Mouse (Mus musculus): ENCODE measurements at regions not wholly inside any gene's neighbourhood (a gene's known extent, or its start where the extent isn't known, plus 50 kb on each side); places are given as distances from the start of the nearest gene placed in this dataset.
A peak's percentile ranks its signal among the peaks of the same experiment; 100 is the strongest.

DNA sequence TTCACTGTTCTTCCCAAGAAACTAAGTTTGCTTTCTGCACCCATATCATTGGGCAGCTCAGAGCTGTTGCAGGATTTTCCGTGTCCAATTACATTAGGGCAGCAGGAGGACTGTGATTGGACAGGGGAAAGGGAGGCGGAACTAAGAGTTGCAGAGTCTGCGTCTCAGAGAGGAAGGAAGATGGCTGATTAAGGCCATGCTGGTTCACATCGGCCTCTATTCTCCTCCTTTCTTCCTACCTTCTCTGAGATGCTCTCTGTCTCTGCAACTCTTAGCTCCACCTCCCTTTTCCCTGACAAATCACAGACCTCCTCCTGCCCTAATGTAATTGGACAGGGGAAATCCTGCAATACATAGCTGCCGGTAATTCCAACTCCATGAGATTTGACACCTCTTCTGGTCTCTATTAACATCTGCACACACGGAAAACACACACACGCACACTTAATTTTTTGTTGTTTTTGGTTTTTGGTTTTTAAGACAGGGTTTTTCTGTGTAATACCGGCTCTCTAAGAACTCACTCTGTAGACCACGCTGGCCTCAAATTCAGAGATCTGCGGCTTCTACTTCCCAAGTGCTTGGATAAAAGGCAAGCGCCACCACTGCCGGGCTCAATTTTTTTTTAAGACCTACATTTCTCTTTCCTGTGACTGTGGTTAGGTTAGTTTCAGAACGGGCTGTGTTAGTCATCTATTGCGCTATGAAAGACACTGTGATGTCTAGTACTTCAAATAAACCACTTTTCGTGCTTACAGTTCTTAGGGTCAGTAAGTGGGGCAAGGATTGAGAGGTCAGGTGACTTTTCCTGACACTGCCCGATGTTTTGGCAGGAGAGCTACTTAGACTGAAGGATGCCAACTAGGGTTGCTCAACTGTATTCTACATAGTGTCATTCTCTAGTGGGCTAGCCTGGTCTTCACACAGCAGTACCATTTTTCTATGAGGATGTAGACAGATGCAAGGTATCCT is 628.6 kb upstream of the Gm10131 start:
- WGBS, result 92% methylated on average over 16 of the region's 16 CpGs
- Histone ChIP-seq H3K9ac (replicated peaks; ENCODE audit: low read depth, low read length) (no peak overlapping the region), H3K27me3 (replicated peaks; ENCODE audit: control insufficient read depth, insufficient read depth, low read length) (no peaks in the 10 kb centered on the region), H3K4me3 (replicated peaks; ENCODE audit: low read length) (no peak overlapping the region), H3K36me3 (ENCODE audit: control insufficient read depth, insufficient read depth) (no peaks in the 10 kb centered on the region), H3K9me3 (ENCODE audit: control insufficient read depth, low read length) (no peaks in the 10 kb centered on the region; the same call in 1 of the 2 replicates), H3K4me2 (ENCODE audit: low read length) (no peak overlapping the region), H3K4me1 (replicated peaks; ENCODE audit: control insufficient read depth, insufficient read depth, low read length) (0 out of 2 replicates have a peak, but pooled peaks cover 3% of the 10 kb centered on the region), H3K27ac (ENCODE audit: low read length) (no peak overlapping the region)
- no peak for ATAC-seq

DNA sequence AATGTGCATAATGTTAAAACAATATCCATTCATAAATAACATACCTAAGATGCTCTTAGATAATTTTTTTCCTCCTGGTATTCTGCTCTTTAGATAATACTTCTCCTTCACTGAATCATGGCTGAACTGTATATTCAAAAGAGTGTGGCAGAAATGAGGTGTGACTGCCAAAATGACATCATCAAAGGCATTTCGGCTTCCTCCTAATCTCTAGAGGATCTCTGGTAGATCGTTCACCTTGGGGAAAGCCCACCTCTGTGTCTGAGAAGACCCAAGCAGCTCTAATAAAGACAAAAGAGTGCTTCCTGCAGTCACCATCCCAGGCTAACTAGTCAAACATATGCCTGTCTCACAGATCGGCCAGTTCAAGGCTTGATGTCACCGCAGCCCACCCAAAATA is 624.7 kb upstream of the Gm10131 start:
- Histone ChIP-seq H3K27ac (ENCODE audit: low read length) (no peak overlapping the region), H3K9ac (replicated peaks; ENCODE audit: low read depth, low read length) (no peak overlapping the region), H3K4me3 (replicated peaks; ENCODE audit: low read length) (no peak overlapping the region), H3K9me3 (ENCODE audit: control insufficient read depth, low read length) (no peaks in the 10 kb centered on the region; the same call in 1 of the 2 replicates), H3K4me2 (ENCODE audit: low read length) (no peak overlapping the region), H3K36me3 (ENCODE audit: control insufficient read depth, insufficient read depth) (no peaks in the 10 kb centered on the region), H3K27me3 (replicated peaks; ENCODE audit: control insufficient read depth, insufficient read depth, low read length) (no peaks in the 10 kb centered on the region), H3K4me1 (replicated peaks; ENCODE audit: control insufficient read depth, insufficient read depth, low read length) (peaks cover 6% of the 10 kb centered on the region)
- ATAC-seq, result no peak
- 91% methylated on average over 4 of the region's 4 CpGs for WGBS

- no peak for ATAC-seq
- Histone ChIP-seq H3K4me1 (replicated peaks; ENCODE audit: control insufficient read depth, insufficient read depth, low read length) (peaks cover 6% of the 10 kb centered on the region), H3K27me3 (replicated peaks; ENCODE audit: control insufficient read depth, insufficient read depth, low read length) (no peaks in the 10 kb centered on the region), H3K9ac (replicated peaks; ENCODE audit: low read depth, low read length) (no peak overlapping the region), H3K36me3 (ENCODE audit: control insufficient read depth, insufficient read depth) (no peaks in the 10 kb centered on the region), H3K27ac (ENCODE audit: low read length) (no peak overlapping the region), H3K4me2 (ENCODE audit: low read length) (no peak overlapping the region), H3K4me3 (replicated peaks; ENCODE audit: low read length) (no peak overlapping the region), H3K9me3 (ENCODE audit: control insufficient read depth, low read length) (no peaks in the 10 kb centered on the region; the same call in 1 of the 2 replicates)
- 83% methylated on average over 4 of the region's 4 CpGs for WGBS
These were observed 623.5 kb upstream of the Gm10131 start for GRCm38 (mm10) chr8:34735006-34735405.

- Histone ChIP-seq H3K27ac (ENCODE audit: low read length) (no peak overlapping the region), H3K4me2 (ENCODE audit: low read length) (no peak overlapping the region), H3K9ac (replicated peaks; ENCODE audit: low read depth, low read length) (no peak overlapping the region), H3K4me3 (replicated peaks; ENCODE audit: low read length) (no peak overlapping the region), H3K4me1 (replicated peaks; ENCODE audit: control insufficient read depth, insufficient read depth, low read length) (peaks cover 6% of the 10 kb centered on the region), H3K27me3 (replicated peaks; ENCODE audit: control insufficient read depth, insufficient read depth, low read length) (no peaks in the 10 kb centered on the region), H3K36me3 (ENCODE audit: control insufficient read depth, insufficient read depth) (no peaks in the 10 kb centered on the region), H3K9me3 (ENCODE audit: control insufficient read depth, low read length) (no peaks in the 10 kb centered on the region; the same call in 1 of the 2 replicates)
- no peak for ATAC-seq
- 9% methylated on average over 2 of the region's 2 CpGs for WGBS
These were observed 621.3 kb upstream of the Gm10131 start for GRCm38 (mm10) chr8:34732808-34733207.

- Histone ChIP-seq H3K4me2 (ENCODE audit: low read length) (no peak overlapping the region), H3K27ac (ENCODE audit: low read length) (no peak overlapping the region), H3K27me3 (replicated peaks; ENCODE audit: control insufficient read depth, insufficient read depth, low read length) (no peaks in the 10 kb centered on the region), H3K4me3 (replicated peaks; ENCODE audit: low read length) (no peak overlapping the region), H3K9me3 (ENCODE audit: control insufficient read depth, low read length) (no peaks in the 10 kb centered on the region; the same call in 1 of the 2 replicates), H3K4me1 (replicated peaks; ENCODE audit: control insufficient read depth, insufficient read depth, low read length) (peaks cover 6% of the 10 kb centered on the region), H3K9ac (replicated peaks; ENCODE audit: low read depth, low read length) (no peak overlapping the region), H3K36me3 (ENCODE audit: control insufficient read depth, insufficient read depth) (no peaks in the 10 kb centered on the region)
- WGBS, result 25% methylated on average over 1 of the region's 1 CpGs
- no peak for ATAC-seq
These were observed 620.8 kb upstream of the Gm10131 start for GRCm38 (mm10) chr8:34732362-34732761.

DNA sequence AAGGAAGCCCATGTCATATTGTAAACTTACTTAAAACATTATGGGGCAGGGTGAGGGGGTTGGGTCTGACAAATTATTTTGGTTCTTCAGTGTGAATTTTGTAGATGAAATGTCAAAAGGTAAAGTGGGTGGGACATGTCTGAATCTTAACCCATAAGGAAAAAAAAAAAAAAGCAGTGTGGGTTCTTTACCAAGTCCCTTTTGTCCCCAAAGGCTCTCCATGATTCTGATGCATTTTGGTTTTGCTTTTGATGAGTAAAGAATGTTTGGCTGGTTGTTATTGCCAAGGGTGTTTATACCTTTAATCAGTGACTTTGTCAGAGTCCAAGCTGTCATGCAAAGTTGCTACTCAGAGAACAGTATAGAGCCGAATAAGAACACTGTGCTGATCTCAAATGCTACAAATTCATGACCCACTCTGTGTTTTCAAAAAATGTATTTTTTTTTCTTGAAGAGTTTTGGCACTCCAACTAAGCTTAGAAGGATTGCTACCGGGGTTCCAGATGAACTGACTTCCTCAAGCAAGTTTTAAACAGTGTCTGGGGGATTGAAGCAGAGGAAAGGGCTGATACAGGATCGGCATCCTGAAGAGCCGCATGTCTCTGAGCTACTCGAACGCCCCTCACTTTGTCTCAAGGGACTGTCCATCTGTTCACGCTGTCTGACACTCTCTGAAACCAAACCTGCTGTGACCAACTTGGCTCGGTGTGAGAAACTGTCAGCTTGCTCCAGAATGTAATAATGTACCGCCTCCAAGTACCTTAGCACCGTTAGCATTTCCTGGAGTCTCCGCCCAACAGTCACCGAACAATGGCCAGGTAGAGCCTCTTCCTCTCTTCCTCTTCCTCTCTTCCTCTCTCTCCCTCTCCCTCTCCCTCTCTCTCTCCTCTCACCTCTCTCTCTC is 619.8 kb upstream of the Gm10131 start:
- 14% methylated on average over 12 of the region's 12 CpGs for WGBS
- H3K4me1 ChIP-seq (replicated peaks; ENCODE audit: control insufficient read depth, insufficient read depth, low read length), result peaks cover 6% of the 10 kb centered on the region
- peak overlapping the region; percentile 41; the same call in 1 of the 2 replicates for H3K27ac ChIP-seq (ENCODE audit: low read length)
- peak; percentile 91 for ATAC-seq
- no peaks in the 10 kb centered on the region for H3K36me3 ChIP-seq (ENCODE audit: control insufficient read depth, insufficient read depth)
- no peaks in the 10 kb centered on the region for H3K27me3 ChIP-seq (replicated peaks; ENCODE audit: control insufficient read depth, insufficient read depth, low read length)
- peak overlapping the region; percentile 29 for H3K4me2 ChIP-seq (ENCODE audit: low read length)
- H3K9me3 ChIP-seq (ENCODE audit: control insufficient read depth, low read length), result no peaks in the 10 kb centered on the region
- H3K4me3 ChIP-seq (replicated peaks; ENCODE audit: low read length), result no peak overlapping the region
- H3K9ac ChIP-seq (replicated peaks; ENCODE audit: low read depth, low read length), result no peak overlapping the region

DNA sequence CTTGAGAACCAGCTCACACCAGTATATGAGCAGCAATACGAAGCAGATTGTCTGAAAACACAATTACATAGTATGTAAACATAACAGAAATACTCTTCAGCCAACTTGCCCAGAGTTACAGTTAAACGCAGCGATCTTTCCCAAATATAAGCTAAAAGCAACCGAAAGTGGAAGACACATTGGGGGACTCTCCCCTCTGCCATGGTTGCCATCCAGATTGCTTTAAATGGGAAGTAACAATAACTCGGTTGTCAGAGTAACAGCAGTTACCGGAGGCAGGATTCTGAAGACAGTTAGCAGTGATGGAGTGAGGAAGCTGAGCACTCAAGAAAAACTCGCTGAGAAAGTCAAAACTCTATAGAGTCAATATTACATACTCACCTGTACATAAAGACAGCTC is 618.0 kb upstream of the Gm10131 start:
- Histone ChIP-seq H3K9me3 (ENCODE audit: control insufficient read depth, low read length) (no peaks in the 10 kb centered on the region), H3K4me2 (ENCODE audit: low read length) (no peak overlapping the region), H3K4me1 (replicated peaks; ENCODE audit: control insufficient read depth, insufficient read depth, low read length) (peaks cover 6% of the 10 kb centered on the region), H3K9ac (replicated peaks; ENCODE audit: low read depth, low read length) (no peak overlapping the region), H3K36me3 (ENCODE audit: control insufficient read depth, insufficient read depth) (no peaks in the 10 kb centered on the region), H3K27me3 (replicated peaks; ENCODE audit: control insufficient read depth, insufficient read depth, low read length) (no peaks in the 10 kb centered on the region), H3K27ac (ENCODE audit: low read length) (no peak overlapping the region), H3K4me3 (replicated peaks; ENCODE audit: low read length) (no peak overlapping the region)
- WGBS, result 85% methylated on average over 7 of the region's 7 CpGs
- no peak for ATAC-seq

- H3K4me2 ChIP-seq (ENCODE audit: low read length), result no peak overlapping the region
- no peak overlapping the region for H3K27ac ChIP-seq (ENCODE audit: low read length)
- no peaks in the 10 kb centered on the region for H3K9me3 ChIP-seq (ENCODE audit: control insufficient read depth, low read length)
- H3K4me3 ChIP-seq (replicated peaks; ENCODE audit: low read length), result no peak overlapping the region
- no peaks in the 10 kb centered on the region for H3K27me3 ChIP-seq (replicated peaks; ENCODE audit: control insufficient read depth, insufficient read depth, low read length)
- H3K9ac ChIP-seq (replicated peaks; ENCODE audit: low read depth, low read length), result no peak overlapping the region
- no peaks in the 10 kb centered on the region for H3K36me3 ChIP-seq (ENCODE audit: control insufficient read depth, insufficient read depth)
- H3K4me1 ChIP-seq (replicated peaks; ENCODE audit: control insufficient read depth, insufficient read depth, low read length), result peaks cover 6% of the 10 kb centered on the region
- no peak for ATAC-seq
- WGBS, result 69% methylated on average over 8 of the region's 8 CpGs
These were observed 616.2 kb upstream of the Gm10131 start for GRCm38 (mm10) chr8:34727699-34728098.

GRCm38 (mm10) chr8:34726145-34726767 is 614.7 kb upstream of the Gm10131 start:
- no peak overlapping the region for H3K9ac ChIP-seq (replicated peaks; ENCODE audit: low read depth, low read length)
- no peak overlapping the region for H3K27ac ChIP-seq (ENCODE audit: low read length)
- H3K4me2 ChIP-seq (ENCODE audit: low read length), result no peak overlapping the region
- no peaks in the 10 kb centered on the region for H3K27me3 ChIP-seq (replicated peaks; ENCODE audit: control insufficient read depth, insufficient read depth, low read length)
- 73% methylated on average over 10 of the region's 10 CpGs for WGBS
- no peak for ATAC-seq
- no peaks in the 10 kb centered on the region for H3K36me3 ChIP-seq (ENCODE audit: control insufficient read depth, insufficient read depth)
- H3K9me3 ChIP-seq (ENCODE audit: control insufficient read depth, low read length), result no peaks in the 10 kb centered on the region
- no peak overlapping the region for H3K4me3 ChIP-seq (replicated peaks; ENCODE audit: low read length)
- no peaks in the 10 kb centered on the region for H3K4me1 ChIP-seq (replicated peaks; ENCODE audit: control insufficient read depth, insufficient read depth, low read length)
